Mouse (Mus musculus): ENCODE measurements at regions not wholly inside any gene's neighbourhood (a gene's known extent, or its start where the extent isn't known, plus 50 kb on each side); places are given as distances from the start of the nearest gene placed in this dataset.

DNA sequence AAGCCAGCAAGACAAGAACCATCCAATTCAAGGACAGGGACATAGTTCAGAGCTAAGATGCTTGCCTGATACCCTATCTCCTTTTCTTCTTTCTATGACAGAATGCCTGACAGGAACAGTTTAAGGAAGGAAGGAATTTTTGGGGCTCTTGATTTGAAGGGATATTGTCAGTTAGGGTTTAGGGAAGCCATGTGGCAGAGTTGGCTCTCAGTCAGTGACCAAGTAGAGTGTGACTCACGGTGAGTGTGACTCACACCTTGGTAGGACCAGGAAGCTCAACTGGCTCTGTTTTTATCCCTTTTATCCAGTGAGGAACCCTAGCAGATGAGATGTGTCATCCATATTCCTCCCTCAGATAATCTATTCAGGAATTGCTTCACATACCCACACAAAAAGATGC lies 224.6 kb downstream of the Gm11077 start:
- Histone ChIP-seq H3K27me3 (ENCODE audit: control insufficient read depth, insufficient read depth, low read length) (no peaks in the 10 kb centered on the region), H3K9ac (no peak overlapping the region), H3K4me1 (replicated peaks; ENCODE audit: control insufficient read depth, insufficient read depth, low read length) (no peaks in the 10 kb centered on the region), H3K9me3 (ENCODE audit: control insufficient read depth, low read length) (no peaks in the 10 kb centered on the region), H3K4me2 (replicated peaks) (no peak overlapping the region), H3K4me3 (replicated peaks; ENCODE audit: low read length) (no peak overlapping the region), H3K36me3 (replicated peaks; ENCODE audit: control insufficient read depth, insufficient read depth) (no peaks in the 10 kb centered on the region), H3K27ac (peak overlapping the region; percentile 28; the same call in 1 of the 2 replicates)
- DNase-seq (ENCODE audit: low spot score): no peak
- WGBS: 75% methylated on average over 1 of the region's 1 CpGs
- ATAC-seq (ENCODE audit: low FRiP score): no peak

DNA sequence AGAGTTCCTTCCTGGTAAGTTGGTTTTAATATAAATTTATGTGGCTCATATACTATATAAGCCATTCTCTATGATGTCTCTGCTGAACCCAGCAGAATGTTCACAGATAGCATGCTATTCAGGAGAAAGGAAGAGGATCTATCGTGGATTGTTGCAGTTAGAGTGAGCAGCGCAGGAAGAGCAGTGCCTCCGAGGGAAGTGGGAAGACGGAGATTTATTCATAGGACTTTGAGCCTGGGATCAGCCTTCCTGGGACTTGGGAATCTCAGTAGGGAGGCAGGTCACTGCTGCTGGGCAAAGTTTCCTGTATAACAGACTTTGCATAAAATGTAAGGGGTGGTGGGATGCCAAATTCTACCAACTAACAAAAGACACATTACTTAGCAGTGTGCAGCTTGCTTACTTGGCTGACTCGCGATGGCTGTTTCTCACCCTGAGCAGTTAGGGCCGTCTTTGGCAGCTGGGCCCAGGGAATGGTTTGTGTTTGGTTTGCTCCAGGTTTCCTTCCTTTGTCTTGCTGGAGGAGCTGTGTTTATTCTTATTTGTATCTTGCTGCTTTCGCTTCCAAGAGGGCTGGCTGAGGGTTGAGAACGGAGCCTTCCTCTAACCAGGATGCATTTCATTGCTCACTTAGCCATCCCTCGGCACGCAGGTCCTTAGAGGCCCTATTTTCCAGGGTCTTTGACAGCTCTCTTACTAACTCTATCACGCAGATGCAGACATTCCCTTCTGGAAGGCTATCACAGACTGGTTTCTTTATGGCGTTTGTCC lies 226.9 kb downstream of the Gm11077 start:
- ATAC-seq (ENCODE audit: low FRiP score) (peak; percentile 31; the same call in 1 of the 2 replicates), DNase-seq (ENCODE audit: low spot score) (no peak)
- Histone ChIP-seq H3K27me3 (ENCODE audit: control insufficient read depth, insufficient read depth, low read length) (no peaks in the 10 kb centered on the region), H3K4me1 (replicated peaks; ENCODE audit: control insufficient read depth, insufficient read depth, low read length) (no peaks in the 10 kb centered on the region), H3K4me2 (replicated peaks) (no peak overlapping the region), H3K4me3 (replicated peaks; ENCODE audit: low read length) (no peak overlapping the region), H3K27ac (peak overlapping the region; percentile 44; the same call in 1 of the 2 replicates), H3K9ac (no peak overlapping the region), H3K9me3 (ENCODE audit: control insufficient read depth, low read length) (no peaks in the 10 kb centered on the region), H3K36me3 (replicated peaks; ENCODE audit: control insufficient read depth, insufficient read depth) (no peaks in the 10 kb centered on the region)
- 52% methylated on average over 13 of the region's 13 CpGs for WGBS

DNA sequence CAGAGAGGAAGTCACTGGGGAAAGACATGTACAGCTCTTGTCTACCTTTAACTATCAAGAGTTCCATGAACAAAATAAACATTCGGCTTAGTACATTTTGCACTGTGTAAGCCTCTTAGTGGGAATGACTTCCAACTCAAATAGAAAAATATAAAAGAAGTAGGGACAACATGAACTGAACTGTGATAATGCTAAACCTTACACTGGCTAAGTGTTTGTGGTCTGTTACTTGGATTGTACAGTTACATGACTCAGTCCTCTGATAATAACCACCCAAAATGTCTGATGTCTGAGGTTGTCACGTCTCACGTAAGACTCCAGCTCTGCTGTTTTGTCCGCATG lies 227.4 kb downstream of the Gm11077 start:
- no peaks in the 10 kb centered on the region for H3K4me1 ChIP-seq (replicated peaks; ENCODE audit: control insufficient read depth, insufficient read depth, low read length)
- no peak overlapping the region for H3K4me3 ChIP-seq (replicated peaks; ENCODE audit: low read length)
- no peaks in the 10 kb centered on the region for H3K9me3 ChIP-seq (ENCODE audit: control insufficient read depth, low read length)
- no peak for ATAC-seq (ENCODE audit: low FRiP score)
- H3K4me2 ChIP-seq (replicated peaks): no peak overlapping the region
- H3K36me3 ChIP-seq (replicated peaks; ENCODE audit: control insufficient read depth, insufficient read depth): no peaks in the 10 kb centered on the region
- H3K27ac ChIP-seq: peak overlapping the region; percentile 44; the same call in 1 of the 2 replicates
- no peak overlapping the region for H3K9ac ChIP-seq
- no peak for DNase-seq (ENCODE audit: low spot score)
- WGBS: 94% methylated on average over 4 of the region's 4 CpGs
- no peaks in the 10 kb centered on the region for H3K27me3 ChIP-seq (ENCODE audit: control insufficient read depth, insufficient read depth, low read length)

DNA sequence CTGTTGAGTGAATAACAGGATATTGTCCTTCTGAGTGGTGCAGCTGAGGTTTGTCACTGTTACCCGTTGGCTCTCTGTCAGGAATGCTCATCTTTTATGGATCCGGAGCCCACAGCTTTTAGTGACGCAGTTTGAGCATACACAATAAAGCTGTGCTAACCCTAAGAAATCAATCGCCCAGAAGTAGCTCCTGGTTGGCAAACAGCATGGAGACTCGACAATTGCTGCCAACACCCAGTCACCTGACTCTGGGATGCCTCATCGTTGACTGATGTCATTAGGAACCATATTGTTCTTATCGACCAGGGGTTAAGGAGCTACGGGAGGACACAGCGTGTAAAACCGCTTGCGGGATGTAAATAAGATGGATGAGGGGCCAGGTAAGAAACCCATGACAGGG lies 232.9 kb downstream of the Gm11077 start:
- no peak overlapping the region for H3K27ac ChIP-seq
- WGBS: 18% methylated on average over 11 of the region's 11 CpGs
- peak overlapping the region; percentile 33 for H3K4me2 ChIP-seq (replicated peaks)
- no peak overlapping the region for H3K9ac ChIP-seq
- H3K36me3 ChIP-seq (replicated peaks; ENCODE audit: control insufficient read depth, insufficient read depth): no peaks in the 10 kb centered on the region
- DNase-seq (ENCODE audit: low spot score) (peak; percentile 41), ATAC-seq (ENCODE audit: low FRiP score) (peak; percentile 69)
- peaks cover 19% of the 10 kb centered on the region; the same call in 1 of the 2 replicates for H3K4me1 ChIP-seq (replicated peaks; ENCODE audit: control insufficient read depth, insufficient read depth, low read length)
- H3K27me3 ChIP-seq (ENCODE audit: control insufficient read depth, insufficient read depth, low read length): no peaks in the 10 kb centered on the region
- no peaks in the 10 kb centered on the region for H3K9me3 ChIP-seq (ENCODE audit: control insufficient read depth, low read length)
- no peak overlapping the region for H3K4me3 ChIP-seq (replicated peaks; ENCODE audit: low read length)

DNA sequence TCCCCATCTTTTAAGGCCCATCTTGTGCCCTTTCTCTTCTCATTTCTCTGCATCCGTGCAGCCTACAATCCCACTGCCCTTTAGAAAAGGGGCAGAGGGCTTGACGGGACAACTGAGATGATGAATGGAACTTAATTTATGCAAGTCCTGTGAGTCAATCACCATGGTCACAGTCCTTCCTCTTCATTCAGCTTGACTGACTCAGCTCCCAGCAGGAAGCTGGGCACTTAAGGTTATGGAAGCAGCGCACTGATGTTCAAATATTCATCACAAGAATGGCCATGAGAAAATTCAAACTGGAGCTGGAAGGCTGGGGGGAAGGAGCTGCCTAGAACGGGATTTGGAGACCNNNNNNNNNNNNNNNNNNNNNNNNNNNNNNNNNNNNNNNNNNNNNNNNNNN lies 233.5 kb downstream of the Gm11077 start:
- Histone ChIP-seq H3K4me2 (replicated peaks) (peak overlapping the region; percentile 33), H3K4me3 (replicated peaks; ENCODE audit: low read length) (no peak overlapping the region), H3K4me1 (replicated peaks; ENCODE audit: control insufficient read depth, insufficient read depth, low read length) (peaks cover 19% of the 10 kb centered on the region; the same call in 1 of the 2 replicates), H3K27me3 (ENCODE audit: control insufficient read depth, insufficient read depth, low read length) (no peaks in the 10 kb centered on the region), H3K27ac (no peak overlapping the region), H3K36me3 (replicated peaks; ENCODE audit: control insufficient read depth, insufficient read depth) (no peaks in the 10 kb centered on the region), H3K9ac (no peak overlapping the region), H3K9me3 (ENCODE audit: control insufficient read depth, low read length) (no peaks in the 10 kb centered on the region)
- DNase-seq (ENCODE audit: low spot score) (peak; percentile 42), ATAC-seq (ENCODE audit: low FRiP score) (peak; percentile 72; the same call in 1 of the 2 replicates)
- WGBS: 9% methylated on average over 4 of the region's 4 CpGs

DNA sequence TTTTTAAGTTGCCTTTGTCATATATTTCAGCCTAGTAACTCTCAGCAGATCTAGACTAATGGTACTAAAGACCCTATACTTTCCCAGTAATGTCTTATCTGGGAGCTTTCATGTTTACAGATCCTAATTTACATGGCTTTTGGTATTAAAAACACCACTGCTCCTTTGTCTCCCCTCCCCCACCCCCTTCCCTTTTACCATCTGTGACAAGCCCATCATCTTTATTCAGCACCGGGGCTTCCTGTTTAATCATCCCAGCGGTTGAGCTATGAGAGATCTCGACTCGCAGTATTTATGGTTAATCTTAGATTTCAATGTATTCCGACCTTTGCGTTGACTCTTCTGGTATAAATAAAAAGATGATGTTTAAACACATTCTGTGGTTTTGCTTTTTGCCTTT lies 244.6 kb downstream of the Gm11077 start:
- 57% methylated on average over 6 of the region's 6 CpGs for WGBS
- no peaks in the 10 kb centered on the region for H3K27me3 ChIP-seq (ENCODE audit: control insufficient read depth, insufficient read depth, low read length)
- no peaks in the 10 kb centered on the region for H3K9me3 ChIP-seq (ENCODE audit: control insufficient read depth, low read length)
- no peak overlapping the region for H3K4me3 ChIP-seq (replicated peaks; ENCODE audit: low read length)
- no peak overlapping the region for H3K27ac ChIP-seq
- no peaks in the 10 kb centered on the region for H3K36me3 ChIP-seq (replicated peaks; ENCODE audit: control insufficient read depth, insufficient read depth)
- no peak overlapping the region for H3K9ac ChIP-seq
- H3K4me1 ChIP-seq (replicated peaks; ENCODE audit: control insufficient read depth, insufficient read depth, low read length): no peaks in the 10 kb centered on the region
- no peak overlapping the region for H3K4me2 ChIP-seq (replicated peaks)
- ATAC-seq (ENCODE audit: low FRiP score) (no peak), DNase-seq (ENCODE audit: low spot score) (no peak)

DNA sequence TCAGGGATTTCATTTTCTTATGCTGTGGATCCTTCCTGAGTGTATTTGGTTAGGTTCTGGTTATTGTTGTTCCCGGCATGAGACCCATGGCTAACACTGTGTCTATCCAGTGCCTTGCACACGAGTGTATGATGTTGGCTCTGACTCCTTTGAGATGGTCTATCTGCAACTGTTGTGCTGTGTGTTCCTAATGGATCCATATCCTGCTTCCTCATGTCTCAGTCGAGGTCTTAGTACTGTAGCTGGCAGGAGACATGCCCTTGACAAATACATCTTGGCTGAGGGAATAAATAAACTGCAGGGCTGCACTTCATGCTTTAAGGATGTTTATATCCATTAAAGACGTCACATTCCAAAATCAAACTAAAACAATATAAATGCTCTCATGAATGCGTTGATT lies 247.9 kb downstream of the Gm11077 start:
- Histone ChIP-seq H3K9ac (no peak overlapping the region), H3K4me2 (replicated peaks) (no peak overlapping the region), H3K4me1 (replicated peaks; ENCODE audit: control insufficient read depth, insufficient read depth, low read length) (no peaks in the 10 kb centered on the region), H3K27me3 (ENCODE audit: control insufficient read depth, insufficient read depth, low read length) (no peaks in the 10 kb centered on the region), H3K36me3 (replicated peaks; ENCODE audit: control insufficient read depth, insufficient read depth) (no peaks in the 10 kb centered on the region), H3K27ac (no peak overlapping the region), H3K9me3 (ENCODE audit: control insufficient read depth, low read length) (no peaks in the 10 kb centered on the region), H3K4me3 (replicated peaks; ENCODE audit: low read length) (no peak overlapping the region)
- 83% methylated on average over 5 of the region's 5 CpGs for WGBS
- DNase-seq (ENCODE audit: low spot score) (no peak), ATAC-seq (ENCODE audit: low FRiP score) (no peak)

DNA sequence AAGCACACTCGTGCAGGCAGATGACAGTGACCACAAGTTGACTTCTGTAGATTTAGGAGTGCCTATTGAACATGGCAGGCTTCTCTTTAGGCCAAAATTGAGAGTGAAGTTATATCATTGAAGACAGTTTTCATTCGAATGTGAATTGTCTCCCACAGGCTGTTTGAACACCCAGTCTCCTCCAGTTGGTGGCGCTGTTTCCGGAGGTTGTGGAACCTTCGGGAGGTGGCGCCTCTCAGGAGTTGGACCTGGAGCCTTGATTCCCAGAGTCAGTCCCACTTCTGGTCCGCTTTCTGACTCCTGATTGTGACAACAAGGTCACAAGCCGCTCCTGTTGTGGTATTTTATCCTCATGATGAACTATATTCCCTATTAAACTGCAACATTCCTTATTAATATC lies 254.5 kb downstream of the Gm11077 start:
- WGBS: 93% methylated on average over 8 of the region's 8 CpGs
- Histone ChIP-seq H3K4me2 (replicated peaks) (no peak overlapping the region), H3K27ac (no peak overlapping the region), H3K9me3 (ENCODE audit: control insufficient read depth, low read length) (no peaks in the 10 kb centered on the region), H3K36me3 (replicated peaks; ENCODE audit: control insufficient read depth, insufficient read depth) (no peaks in the 10 kb centered on the region), H3K27me3 (ENCODE audit: control insufficient read depth, insufficient read depth, low read length) (no peaks in the 10 kb centered on the region), H3K9ac (no peak overlapping the region), H3K4me1 (replicated peaks; ENCODE audit: control insufficient read depth, insufficient read depth, low read length) (no peaks in the 10 kb centered on the region), H3K4me3 (replicated peaks; ENCODE audit: low read length) (no peak overlapping the region)
- ATAC-seq (ENCODE audit: low FRiP score) (no peak), DNase-seq (ENCODE audit: low spot score) (no peak)

DNA sequence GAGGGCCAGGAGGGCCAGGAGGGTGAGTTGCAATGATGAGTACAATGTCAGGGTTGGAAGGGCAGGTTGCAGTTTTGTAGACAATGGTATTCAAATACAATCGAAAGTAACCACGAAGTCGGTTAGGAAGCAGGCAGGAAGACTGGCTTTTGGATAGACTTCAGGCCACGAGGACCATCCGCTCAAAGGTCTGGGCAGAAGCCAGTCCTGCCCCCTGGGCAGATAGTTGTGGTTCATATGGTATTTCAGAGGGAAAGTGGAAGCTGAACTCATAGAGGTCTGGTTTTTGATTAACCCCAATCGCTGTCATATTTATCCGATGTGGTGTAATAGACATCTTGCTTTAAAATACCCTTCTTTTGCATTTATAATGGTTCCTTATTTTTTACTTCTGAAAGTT lies 255.2 kb downstream of the Gm11077 start:
- H3K4me1 ChIP-seq (replicated peaks; ENCODE audit: control insufficient read depth, insufficient read depth, low read length): no peaks in the 10 kb centered on the region
- H3K4me2 ChIP-seq (replicated peaks): no peak overlapping the region
- no peak overlapping the region for H3K27ac ChIP-seq
- no peak for ATAC-seq (ENCODE audit: low FRiP score)
- no peak for DNase-seq (ENCODE audit: low spot score)
- H3K36me3 ChIP-seq (replicated peaks; ENCODE audit: control insufficient read depth, insufficient read depth): no peaks in the 10 kb centered on the region
- H3K9me3 ChIP-seq (ENCODE audit: control insufficient read depth, low read length): no peaks in the 10 kb centered on the region
- no peaks in the 10 kb centered on the region for H3K27me3 ChIP-seq (ENCODE audit: control insufficient read depth, insufficient read depth, low read length)
- WGBS: 98% methylated on average over 7 of the region's 7 CpGs
- no peak overlapping the region for H3K4me3 ChIP-seq (replicated peaks; ENCODE audit: low read length)
- no peak overlapping the region for H3K9ac ChIP-seq

Measured in hindbrain, embryonic 14.5 days (tissue).